Mouse (Mus musculus) lung, postnatal 0 days (tissue): ENCODE data around the gene Sult1e1.

Experiments used
- CTCF ChIP-seq: IDR thresholded peaks from 2 replicates; pipeline ENCODE4 v1.5.1; 2016; ENCODE audit warnings: antibody characterized with exemption, mild to moderate bottlenecking
- EP300 ChIP-seq: IDR thresholded peaks from 2 replicates; pipeline ENCODE4 v1.6.1; 2016; ENCODE audit warnings: antibody characterized with exemption, mild to moderate bottlenecking, control low read depth

DNA sequence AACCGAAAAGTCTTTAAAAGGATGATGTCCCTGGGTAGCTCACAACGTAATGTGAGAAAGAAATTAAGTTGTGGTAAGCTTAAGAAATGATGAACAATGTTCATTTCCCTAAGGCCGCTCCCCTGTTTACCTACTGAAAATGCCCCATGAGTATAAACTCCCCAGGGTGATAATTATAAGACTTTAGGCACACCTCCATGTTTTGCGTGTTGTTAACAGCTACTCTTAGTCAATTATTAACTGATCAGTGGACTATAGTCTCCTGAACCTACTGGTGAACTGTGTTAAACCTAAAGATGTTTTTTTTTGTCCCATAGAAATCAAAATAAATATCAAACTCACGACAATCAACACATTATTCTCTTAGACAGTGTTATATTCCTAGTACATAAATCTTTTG lies 22.5 kb downstream of the Sult1e1 start, which contains the start of gene Sult1d1:
- TF ChIP-seq CTCF (no peak), EP300 (no peak)
